Mouse (Mus musculus): ENCODE measurements around the gene Map4k5. TPM values are rescaled to one million over a fixed set of nuclear protein-coding genes. Genes with fewer than 3 reads are reported as not detected.

Map4k5 gene
- polyA plus RNA-seq, 1 experiment from 2014 or later, result 46.8 TPM

DNA sequence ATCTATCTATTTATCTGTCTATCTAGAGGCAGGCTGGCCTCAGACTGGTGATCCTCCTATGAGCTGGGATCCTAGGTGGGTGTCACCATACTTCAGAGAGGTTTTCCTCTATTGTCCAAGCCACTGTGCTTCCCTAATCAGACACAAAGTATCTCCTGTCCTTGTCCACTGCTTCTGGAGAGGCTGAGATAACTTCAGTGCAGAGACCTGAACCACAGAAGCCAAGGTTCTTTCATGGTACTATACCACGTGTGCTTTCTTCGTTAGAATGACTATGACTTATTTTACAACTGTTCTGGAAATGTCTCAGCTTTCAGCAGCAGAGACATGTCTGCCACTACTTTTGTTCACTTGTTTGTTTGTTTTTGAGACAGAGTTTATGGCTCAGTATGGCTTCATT is 124.2 kb downstream of the Map4k5 start:
- no peak overlapping the region for H3K4me3 ChIP-seq (ENCODE audit: low read depth, low read length)
- no peak for DNase-seq (ENCODE audit: low spot score)
- 86% methylated on average over 2 of the region's 2 CpGs for WGBS
- H3K36me3 ChIP-seq (replicated peaks; ENCODE audit: control insufficient read depth, insufficient read depth, low read depth, low read length), result no peaks in the 10 kb centered on the region
- no peak overlapping the region for H3K4me2 ChIP-seq (ENCODE audit: low read depth, low read length)
- no peak overlapping the region for H3K27ac ChIP-seq (replicated peaks; ENCODE audit: low read depth, low read length)
- H3K27me3 ChIP-seq (ENCODE audit: control insufficient read depth, insufficient read depth, low read length), result no peaks in the 10 kb centered on the region
- H3K9me3 ChIP-seq (replicated peaks; ENCODE audit: control insufficient read depth, low read length), result no peaks in the 10 kb centered on the region
- no peak for ATAC-seq (replicated peaks; ENCODE audit: insufficient number of reproducible peaks, low FRiP score, low TSS enrichment, low read depth)
- H3K9ac ChIP-seq (replicated peaks; ENCODE audit: low read length), result no peak overlapping the region
- no peaks in the 10 kb centered on the region for H3K4me1 ChIP-seq (ENCODE audit: control insufficient read depth, insufficient read depth, low read length)

DNA sequence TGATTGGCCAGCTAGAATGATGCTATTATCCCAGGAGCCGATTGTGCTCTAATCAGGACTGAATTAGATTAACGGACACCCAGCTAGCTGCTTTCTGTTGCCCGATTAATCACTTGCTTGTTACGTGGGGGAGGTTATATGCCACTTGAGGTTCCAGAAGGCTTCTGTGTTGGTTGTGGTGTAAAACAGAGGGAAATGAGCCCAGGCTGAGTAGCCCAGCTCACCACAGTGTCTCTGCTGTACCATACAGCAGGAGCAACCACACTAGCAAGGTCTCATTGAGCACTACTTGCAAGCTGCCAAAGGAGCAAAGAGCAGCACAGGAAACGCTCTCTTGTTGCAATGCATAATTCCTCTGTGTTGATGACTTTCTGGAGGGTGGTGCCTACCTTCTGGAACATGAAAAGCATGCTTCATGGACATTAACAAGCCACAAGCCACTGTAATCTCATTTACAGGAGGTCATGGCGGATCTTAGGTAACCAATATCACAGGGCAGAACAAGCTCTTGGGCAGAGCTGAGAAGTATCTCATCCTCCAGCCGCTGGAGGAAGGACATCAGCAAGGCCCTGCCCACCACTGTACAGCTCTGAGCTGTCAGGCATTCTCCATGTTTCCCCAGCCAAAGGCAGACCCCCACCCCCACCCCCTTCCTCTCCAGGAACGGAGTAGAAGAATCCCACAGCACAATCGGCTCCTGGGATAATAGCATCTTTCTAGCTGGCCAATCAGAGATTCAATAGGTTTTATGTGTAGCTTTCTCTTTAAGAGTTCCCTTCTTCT is 125.3 kb downstream of the Map4k5 start:
- ATAC-seq (replicated peaks; ENCODE audit: insufficient number of reproducible peaks, low FRiP score, low TSS enrichment, low read depth), result no peak
- Histone ChIP-seq H3K4me1 (ENCODE audit: control insufficient read depth, insufficient read depth, low read length) (no peaks in the 10 kb centered on the region), H3K4me2 (ENCODE audit: low read depth, low read length) (no peak overlapping the region), H3K4me3 (ENCODE audit: low read depth, low read length) (no peak overlapping the region), H3K27me3 (ENCODE audit: control insufficient read depth, insufficient read depth, low read length) (no peaks in the 10 kb centered on the region), H3K9me3 (replicated peaks; ENCODE audit: control insufficient read depth, low read length) (no peaks in the 10 kb centered on the region), H3K9ac (replicated peaks; ENCODE audit: low read length) (no peak overlapping the region), H3K27ac (replicated peaks; ENCODE audit: low read depth, low read length) (no peak overlapping the region), H3K36me3 (replicated peaks; ENCODE audit: control insufficient read depth, insufficient read depth, low read depth, low read length) (no peaks in the 10 kb centered on the region)
- WGBS, result 54% methylated on average over 9 of the region's 9 CpGs
- no peak for DNase-seq (ENCODE audit: low spot score)

DNA sequence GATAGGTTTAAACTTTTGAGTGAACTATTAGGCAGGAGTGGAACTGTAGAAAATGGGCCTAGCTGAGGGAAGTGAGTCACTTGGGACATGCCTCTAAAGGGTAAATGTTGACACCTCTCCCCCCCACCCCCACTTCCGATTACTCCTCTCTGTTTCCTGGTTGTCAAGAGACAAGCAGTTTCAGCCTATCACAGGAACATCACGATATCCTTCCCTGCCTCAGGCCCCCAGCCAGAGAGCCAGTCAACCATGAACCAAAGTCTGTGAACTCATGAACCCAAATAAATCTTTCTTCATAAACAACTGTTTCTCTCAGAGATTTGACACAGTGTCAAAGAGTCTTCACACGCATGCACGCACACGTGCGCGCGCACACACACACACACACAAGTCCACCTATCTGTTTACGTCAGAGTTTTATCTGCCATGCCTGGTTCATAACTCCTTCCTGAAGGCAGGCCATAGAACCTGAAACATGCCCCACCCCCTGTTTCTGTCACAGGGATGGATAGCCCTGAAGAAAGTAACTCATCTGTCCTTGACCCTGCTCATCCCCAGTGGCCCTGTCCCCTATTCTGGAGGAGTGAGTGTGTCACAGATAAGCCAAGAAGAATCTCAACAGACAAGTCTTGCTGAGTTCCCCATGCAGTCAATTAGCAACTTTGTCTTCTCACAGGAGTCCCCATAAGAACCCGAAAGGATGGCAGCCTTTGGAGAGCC is 126.7 kb downstream of the Map4k5 start:
- Histone ChIP-seq H3K4me3 (ENCODE audit: low read depth, low read length) (no peak overlapping the region), H3K36me3 (replicated peaks; ENCODE audit: control insufficient read depth, insufficient read depth, low read depth, low read length) (no peaks in the 10 kb centered on the region), H3K27me3 (ENCODE audit: control insufficient read depth, insufficient read depth, low read length) (no peaks in the 10 kb centered on the region), H3K9ac (replicated peaks; ENCODE audit: low read length) (no peak overlapping the region), H3K4me1 (ENCODE audit: control insufficient read depth, insufficient read depth, low read length) (no peaks in the 10 kb centered on the region), H3K4me2 (ENCODE audit: low read depth, low read length) (no peak overlapping the region), H3K27ac (replicated peaks; ENCODE audit: low read depth, low read length) (no peak overlapping the region), H3K9me3 (replicated peaks; ENCODE audit: control insufficient read depth, low read length) (no peaks in the 10 kb centered on the region)
- WGBS, result 83% methylated on average over 10 of the region's 10 CpGs
- no peak for DNase-seq (ENCODE audit: low spot score)
- no peak for ATAC-seq (replicated peaks; ENCODE audit: insufficient number of reproducible peaks, low FRiP score, low TSS enrichment, low read depth)

DNA sequence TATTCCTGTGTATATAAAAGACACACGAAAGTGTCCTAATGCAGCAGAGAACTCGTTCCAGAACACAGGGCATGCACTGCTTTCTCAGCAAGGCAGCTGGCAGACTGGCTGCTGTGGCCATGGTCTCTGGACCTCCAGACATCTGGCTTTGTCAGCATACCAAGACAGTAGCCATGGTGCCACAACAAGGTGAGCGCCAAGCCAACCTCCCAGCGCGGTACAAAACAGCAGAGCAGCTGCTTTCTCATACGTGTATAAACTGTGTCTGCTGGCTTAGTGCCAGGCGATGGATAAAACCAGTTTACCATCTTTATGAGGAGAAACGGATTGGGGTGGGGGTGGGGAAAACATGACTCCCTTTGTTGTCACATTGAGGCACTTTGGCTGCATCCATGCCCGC is 127.5 kb downstream of the Map4k5 start:
- ATAC-seq (replicated peaks; ENCODE audit: insufficient number of reproducible peaks, low FRiP score, low TSS enrichment, low read depth), result no peak

DNA sequence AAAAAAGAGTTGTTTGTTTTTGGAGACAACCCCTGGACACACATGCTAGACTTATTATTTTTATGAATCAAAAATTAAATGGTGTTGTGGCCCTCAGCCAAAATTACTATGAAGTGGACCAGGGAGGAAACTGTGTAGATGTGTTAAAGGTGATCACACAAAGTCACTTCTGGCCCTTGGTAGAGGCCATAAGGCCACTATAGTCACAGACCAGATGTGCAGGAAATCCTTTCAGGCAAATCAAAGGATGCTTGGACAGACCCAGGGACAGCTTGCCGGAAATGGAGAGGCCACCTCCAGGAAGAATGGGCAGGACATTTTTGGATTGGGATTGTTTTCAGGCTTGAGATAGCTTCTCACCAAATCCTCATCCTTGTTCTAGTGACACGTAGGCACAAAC is 131.4 kb downstream of the Map4k5 start:
- ATAC-seq (replicated peaks; ENCODE audit: insufficient number of reproducible peaks, low FRiP score, low TSS enrichment, low read depth) (no peak), DNase-seq (ENCODE audit: low spot score) (no peak)
- no peak overlapping the region for H3K4me3 ChIP-seq (ENCODE audit: low read depth, low read length)
- H3K36me3 ChIP-seq (replicated peaks; ENCODE audit: control insufficient read depth, insufficient read depth, low read depth, low read length), result no peaks in the 10 kb centered on the region
- no peak overlapping the region for H3K27ac ChIP-seq (replicated peaks; ENCODE audit: low read depth, low read length)
- WGBS, result 66% methylated on average over 2 of the region's 2 CpGs
- H3K9me3 ChIP-seq (replicated peaks; ENCODE audit: control insufficient read depth, low read length), result no peaks in the 10 kb centered on the region
- H3K4me1 ChIP-seq (ENCODE audit: control insufficient read depth, insufficient read depth, low read length), result no peaks in the 10 kb centered on the region
- no peak overlapping the region for H3K4me2 ChIP-seq (ENCODE audit: low read depth, low read length)
- H3K9ac ChIP-seq (replicated peaks; ENCODE audit: low read length), result no peak overlapping the region
- H3K27me3 ChIP-seq (ENCODE audit: control insufficient read depth, insufficient read depth, low read length), result no peaks in the 10 kb centered on the region

More for the DNA sequence above, 127.5 kb downstream of the Map4k5 start:
- Histone ChIP-seq H3K4me3 (ENCODE audit: low read depth, low read length) (no peak overlapping the region), H3K36me3 (replicated peaks; ENCODE audit: control insufficient read depth, insufficient read depth, low read depth, low read length) (no peaks in the 10 kb centered on the region), H3K27me3 (ENCODE audit: control insufficient read depth, insufficient read depth, low read length) (no peaks in the 10 kb centered on the region), H3K4me1 (ENCODE audit: control insufficient read depth, insufficient read depth, low read length) (no peaks in the 10 kb centered on the region), H3K4me2 (ENCODE audit: low read depth, low read length) (no peak overlapping the region), H3K27ac (replicated peaks; ENCODE audit: low read depth, low read length) (no peak overlapping the region), H3K9me3 (replicated peaks; ENCODE audit: control insufficient read depth, low read length) (no peaks in the 10 kb centered on the region), H3K9ac (replicated peaks; ENCODE audit: low read length) (no peak overlapping the region)
- WGBS, result 87% methylated on average over 9 of the region's 9 CpGs
- DNase-seq (ENCODE audit: low spot score), result no peak

DNA sequence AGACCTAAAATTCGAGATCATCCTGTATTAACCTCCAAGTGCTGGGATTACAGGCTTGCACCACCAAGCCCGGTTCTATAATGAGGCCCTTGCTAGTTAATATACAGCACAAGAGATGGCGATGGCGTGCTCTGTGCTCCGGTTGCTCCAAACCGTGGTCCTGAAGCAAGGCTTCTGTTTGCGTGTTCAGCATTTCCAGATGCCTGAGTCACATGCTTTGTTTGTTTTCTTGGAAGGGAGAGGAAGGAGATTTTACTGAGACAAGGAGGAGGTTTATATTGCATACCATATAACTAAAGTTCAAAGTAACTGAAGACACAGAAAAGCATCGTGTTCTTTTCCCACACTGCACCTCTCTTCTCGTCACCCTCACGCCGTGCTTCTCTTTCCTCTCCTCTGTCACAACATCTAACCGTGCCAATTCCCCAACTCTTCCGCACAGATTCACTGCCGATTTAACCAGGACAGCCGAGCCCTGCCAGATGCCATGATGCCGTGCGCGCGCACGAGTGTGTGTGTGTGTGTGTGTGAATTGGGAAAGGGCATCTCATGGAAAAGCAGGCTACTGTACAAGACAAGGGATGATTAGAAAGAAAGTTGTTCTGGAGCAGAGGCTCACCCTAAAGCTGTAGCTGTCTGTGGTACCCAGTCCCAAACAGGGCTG is 132.1 kb downstream of the Map4k5 start:
- no peak for DNase-seq (ENCODE audit: low spot score)
- no peak overlapping the region for H3K4me2 ChIP-seq (ENCODE audit: low read depth, low read length)
- no peak overlapping the region for H3K4me3 ChIP-seq (ENCODE audit: low read depth, low read length)
- no peaks in the 10 kb centered on the region for H3K9me3 ChIP-seq (replicated peaks; ENCODE audit: control insufficient read depth, low read length)
- no peaks in the 10 kb centered on the region for H3K27me3 ChIP-seq (ENCODE audit: control insufficient read depth, insufficient read depth, low read length)
- no peak for ATAC-seq (replicated peaks; ENCODE audit: insufficient number of reproducible peaks, low FRiP score, low TSS enrichment, low read depth)
- no peaks in the 10 kb centered on the region for H3K4me1 ChIP-seq (ENCODE audit: control insufficient read depth, insufficient read depth, low read length)
- H3K36me3 ChIP-seq (replicated peaks; ENCODE audit: control insufficient read depth, insufficient read depth, low read depth, low read length), result no peaks in the 10 kb centered on the region
- 88% methylated on average over 20 of the region's 20 CpGs for WGBS
- no peak overlapping the region for H3K27ac ChIP-seq (replicated peaks; ENCODE audit: low read depth, low read length)
- no peak overlapping the region for H3K9ac ChIP-seq (replicated peaks; ENCODE audit: low read length)

DNA sequence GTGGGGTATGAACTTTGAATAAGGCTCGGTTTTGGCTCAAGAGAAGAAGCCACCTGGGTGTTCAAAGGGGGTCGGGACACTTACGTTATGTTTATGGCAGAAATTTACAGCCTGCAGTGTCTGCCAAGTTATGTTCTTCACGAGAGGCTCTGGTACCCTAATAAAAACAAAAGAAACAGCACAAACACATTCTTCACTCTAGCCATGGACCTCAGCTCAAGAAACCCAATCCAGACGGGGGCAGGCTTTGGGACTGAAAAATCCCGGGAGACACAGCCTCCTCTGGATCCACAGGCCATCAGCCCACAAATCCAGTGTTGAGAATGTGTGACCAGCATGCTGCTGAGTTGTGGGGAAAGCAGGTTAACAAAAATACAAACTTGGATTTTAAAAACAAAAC is 133.0 kb downstream of the Map4k5 start:
- 57% methylated on average over 6 of the region's 6 CpGs for WGBS

More for the DNA sequence above, 133.0 kb downstream of the Map4k5 start:
- no peaks in the 10 kb centered on the region for H3K36me3 ChIP-seq (replicated peaks; ENCODE audit: control insufficient read depth, insufficient read depth, low read depth, low read length)
- no peak for DNase-seq (ENCODE audit: low spot score)
- no peaks in the 10 kb centered on the region for H3K4me1 ChIP-seq (ENCODE audit: control insufficient read depth, insufficient read depth, low read length)
- H3K4me2 ChIP-seq (ENCODE audit: low read depth, low read length), result no peak overlapping the region
- H3K9me3 ChIP-seq (replicated peaks; ENCODE audit: control insufficient read depth, low read length), result no peaks in the 10 kb centered on the region
- H3K4me3 ChIP-seq (ENCODE audit: low read depth, low read length), result no peak overlapping the region
- H3K27me3 ChIP-seq (ENCODE audit: control insufficient read depth, insufficient read depth, low read length), result no peaks in the 10 kb centered on the region
- no peak overlapping the region for H3K9ac ChIP-seq (replicated peaks; ENCODE audit: low read length)
- H3K27ac ChIP-seq (replicated peaks; ENCODE audit: low read depth, low read length), result no peak overlapping the region
- ATAC-seq (replicated peaks; ENCODE audit: insufficient number of reproducible peaks, low FRiP score, low TSS enrichment, low read depth), result no peak
